Comparison of ENCODE assay signal across 7 mouse cellular contexts in genomic region chr5:142903470-142904207, GRCm38 (mm10). TPM values are rescaled to one million over a fixed set of nuclear protein-coding genes. Genes with fewer than 3 reads are reported as not detected.
DNase-seq lines count a peak whose midpoint lies in the region; ATAC-seq and TF ChIP-seq lines count a peak whose summit lies in the region.

No protein-coding gene starts in this region.

- no peak for ATAC-seq in forebrain, embryonic 11.5 days (replicated peaks; ENCODE audit: low FRiP score)
- no peak for ATAC-seq in intestine, postnatal 0 days
- ATAC-seq in neural tube, embryonic 14.5 days (ENCODE audit: low read depth) = no peak

- H3K36me3 ChIP-seq in forebrain, embryonic 11.5 days (ENCODE audit: control insufficient read depth, insufficient read depth, low read length) = peaks cover 33% of the 10 kb centered on the region
- peaks cover 69% of the 10 kb centered on the region for H3K36me3 ChIP-seq in intestine, postnatal 0 days (ENCODE audit: control insufficient read depth, insufficient read depth)
- H3K36me3 ChIP-seq in neural tube, embryonic 14.5 days (ENCODE audit: control insufficient read depth, insufficient read depth, low read length) = peaks cover 59% of the 10 kb centered on the region

- no peaks in the 10 kb centered on the region for H3K27me3 ChIP-seq in forebrain, embryonic 11.5 days (ENCODE audit: control insufficient read depth, insufficient read depth, low read length)
- no peaks in the 10 kb centered on the region for H3K27me3 ChIP-seq in intestine, postnatal 0 days (replicated peaks; ENCODE audit: control insufficient read depth, insufficient read depth, low read length)
- H3K27me3 ChIP-seq in neural tube, embryonic 14.5 days (ENCODE audit: control insufficient read depth, insufficient read depth, low read length) = peaks cover 3% of the 10 kb centered on the region; the same call in 1 of the 2 replicates

- DNase-seq in 3T3-L1 (ENCODE audit: low read depth, low spot score) = peak; percentile 65
- DNase-seq in A20 (ENCODE audit: low read depth, low spot score) = peak; percentile 47
- DNase-seq in forebrain, embryonic 11.5 days (ENCODE audit: low spot score) = no peak
- no peak for DNase-seq in adrenal gland, postnatal 14 days
- no peak for DNase-seq in frontal cortex, postnatal 14 days (ENCODE audit: low spot score in 2 of 2)

- H3K4me1 ChIP-seq in forebrain, embryonic 11.5 days (replicated peaks; ENCODE audit: control insufficient read depth, insufficient read depth, low read length) = peaks cover 22% of the 10 kb centered on the region; the same call in 1 of the 2 replicates
- H3K4me1 ChIP-seq in intestine, postnatal 0 days (replicated peaks; ENCODE audit: control insufficient read depth, insufficient read depth, low read length) = peaks cover 12% of the 10 kb centered on the region
- peaks cover 33% of the 10 kb centered on the region for H3K4me1 ChIP-seq in neural tube, embryonic 14.5 days (ENCODE audit: control insufficient read depth, insufficient read depth, low read length)

- H3K9me3 ChIP-seq in forebrain, embryonic 11.5 days (ENCODE audit: control insufficient read depth, low read length) = no peaks in the 10 kb centered on the region
- H3K9me3 ChIP-seq in intestine, postnatal 0 days (ENCODE audit: control insufficient read depth) = no peaks in the 10 kb centered on the region
- no peaks in the 10 kb centered on the region for H3K9me3 ChIP-seq in neural tube, embryonic 14.5 days (ENCODE audit: control insufficient read depth, low read length)

- peak overlapping the region; percentile 8; the same call in 1 of the 2 replicates for H3K4me2 ChIP-seq in forebrain, embryonic 11.5 days (ENCODE audit: low read depth, low read length, severe bottlenecking)
- peak overlapping the region; percentile 80 for H3K4me2 ChIP-seq in intestine, postnatal 0 days (replicated peaks; ENCODE audit: low read depth)
- H3K4me2 ChIP-seq in neural tube, embryonic 14.5 days (ENCODE audit: low read depth, low read length) = peak overlapping the region; percentile 71

- no peak for TF ChIP-seq CTCF in intestine, postnatal 0 days (IDR thresholded peaks at IDR 0.05; ENCODE audit: low read depth)

- H3K27ac ChIP-seq in forebrain, embryonic 11.5 days (ENCODE audit: low read depth, low read length) = no peak overlapping the region
- peak overlapping the region; percentile 100 for H3K27ac ChIP-seq in intestine, postnatal 0 days (ENCODE audit: low read depth, low read length)
- H3K27ac ChIP-seq in neural tube, embryonic 14.5 days (ENCODE audit: low read depth, low read length) = peak overlapping the region; percentile 12; the same call in 1 of the 2 replicates

- H3K4me3 ChIP-seq in forebrain, embryonic 11.5 days (ENCODE audit: low read depth, low read length) = peak overlapping the region; percentile 100; the same call in 1 of the 2 replicates
- H3K4me3 ChIP-seq in intestine, postnatal 0 days (ENCODE audit: low read depth, low read length) = peak overlapping the region; percentile 100
- peak overlapping the region; percentile 89 for H3K4me3 ChIP-seq in neural tube, embryonic 14.5 days (ENCODE audit: low read depth, low read length)

- H3K9ac ChIP-seq in forebrain, embryonic 11.5 days (ENCODE audit: low read length) = no peak overlapping the region; the same call in 1 of the 2 replicates
- H3K9ac ChIP-seq in intestine, postnatal 0 days (ENCODE audit: low read depth, low read length) = peak overlapping the region; percentile 100
- peak overlapping the region; percentile 100; the same call in 1 of the 2 replicates for H3K9ac ChIP-seq in neural tube, embryonic 14.5 days (replicated peaks; ENCODE audit: low read depth, low read length)

- WGBS in forebrain, embryonic 11.5 days = 92% methylated on average over 14 of the region's 14 CpGs
- WGBS in intestine, postnatal 0 days = 53% methylated on average over 14 of the region's 14 CpGs
- WGBS in neural tube, embryonic 14.5 days = 82% methylated on average over 14 of the region's 14 CpGs

RNA-seq across cellular contexts. Expression of gene Actb, which starts 2.9 kb away (rescaled TPM):
- polyA plus RNA-seq in forebrain, embryonic 11.5 days (2014; fragmentation: Nextera tagmentation; extraction: Ambion mirVana) = 13,526 and 13,808 TPM in 2 replicates
- 22,808 and 23,070 TPM in 2 replicates for polyA plus RNA-seq in intestine, postnatal 0 days (2015; fragmentation: Nextera tagmentation; extraction: Ambion mirVana)
- 12,012 and 12,961 TPM in 2 replicates for polyA plus RNA-seq in neural tube, embryonic 14.5 days (2014; fragmentation: Nextera tagmentation; extraction: Ambion mirVana)
- total RNA-seq in adrenal gland, postnatal 14 days (2021) = 2,967 and 3,254 TPM in 2 replicates

RNA-seq across cellular contexts. Expression of gene Fbxl18, which starts 8.4 kb away (rescaled TPM):
- 15.4 and 16.0 TPM in 2 replicates for polyA plus RNA-seq in forebrain, embryonic 11.5 days (2014; fragmentation: Nextera tagmentation; extraction: Ambion mirVana)
- 5.6 and 6.2 TPM in 2 replicates for polyA plus RNA-seq in intestine, postnatal 0 days (2015; fragmentation: Nextera tagmentation; extraction: Ambion mirVana)
- polyA plus RNA-seq in neural tube, embryonic 14.5 days (2014; fragmentation: Nextera tagmentation; extraction: Ambion mirVana) = 22.5 and 24.1 TPM in 2 replicates
- total RNA-seq in adrenal gland, postnatal 14 days (2021) = 11.8 and 12.0 TPM in 2 replicates

RNA-seq across cellular contexts. Expression of gene Fscn1, which starts 56.5 kb away (rescaled TPM):
- polyA plus RNA-seq in forebrain, embryonic 11.5 days (2014; fragmentation: Nextera tagmentation; extraction: Ambion mirVana) = 680 and 728 TPM in 2 replicates
- 36.5 and 37.1 TPM in 2 replicates for polyA plus RNA-seq in intestine, postnatal 0 days (2015; fragmentation: Nextera tagmentation; extraction: Ambion mirVana)
- 428 and 502 TPM in 2 replicates for polyA plus RNA-seq in neural tube, embryonic 14.5 days (2014; fragmentation: Nextera tagmentation; extraction: Ambion mirVana)
- 62.0 and 75.3 TPM in 2 replicates for total RNA-seq in adrenal gland, postnatal 14 days (2021)

Comparison
In these comparisons a context has a peak if more than half of its experiments do, and no peak if none do; other contexts are left out.
1. DNase-seq: peak in 3T3-L1 (single experiment) and A20 (single experiment); none in forebrain, embryonic 11.5 days (single experiment), adrenal gland, postnatal 14 days (single experiment) and frontal cortex, postnatal 14 days (0 of 2).
2. H3K4me2 ChIP-seq: peak in every context shown above with its lines; median percentile 80 in intestine, postnatal 0 days; 71 in neural tube, embryonic 14.5 days; 8 in forebrain, embryonic 11.5 days.
3. RNA of gene Fscn1, which starts 56.5 kb away (polyA plus RNA-seq): 680 to 728 TPM in forebrain, embryonic 11.5 days and 428 to 502 TPM in neural tube, embryonic 14.5 days; 36.5 to 37.1 TPM in intestine, postnatal 0 days; every median in the first group is over 10 times any median in the second.
4. Peak in every context shown above with its lines, with median percentiles within 50 percentile points of each other: H3K4me3 ChIP-seq.